Mouse (Mus musculus) spleen, embryonic (tissue): Measurements from ENCODE around the gene Slc41a3.

Source experiments
- CTCF ChIA-PET: fragments of 350-600 bp; sonication (Branson Sonifier 250); formaldehyde crosslinking; loops from one replicate; lab custom pipeline; 2022; lab: Charles Lee

The Slc41a3 gene

GRCm38 (mm10) chr6:90597592-90597991 is 6.9 kb upstream of the Slc41a3 start:
- CTCF ChIA-PET = interaction anchor here (0.6 kb wide), 1 partner anchor 25 kb away, joined by 12 read pairs; no protein-coding TSS in a partner anchor

- CTCF ChIA-PET = interaction anchor here (0.6 kb wide), 1 partner anchor 24 kb away, joined by 12 read pairs; no protein-coding TSS in a partner anchor
Measured at GRCm38 (mm10) chr6:90598197-90598596, 6.3 kb upstream of the Slc41a3 start.

- CTCF ChIA-PET = interaction anchor here (0.7 kb wide), 1 partner anchor 424 kb away, joined by 9 read pairs; no protein-coding TSS in a partner anchor
Measured at GRCm38 (mm10) chr6:90600351-90600750, 4.2 kb upstream of the Slc41a3 start.

- CTCF ChIA-PET = no interaction called here
Measured at GRCm38 (mm10) chr6:90601736-90602135, 2.8 kb upstream of the Slc41a3 start.

- CTCF ChIA-PET = no interaction called here
Measured at GRCm38 (mm10) chr6:90602304-90602703, 2.2 kb upstream of the Slc41a3 start.

DNA sequence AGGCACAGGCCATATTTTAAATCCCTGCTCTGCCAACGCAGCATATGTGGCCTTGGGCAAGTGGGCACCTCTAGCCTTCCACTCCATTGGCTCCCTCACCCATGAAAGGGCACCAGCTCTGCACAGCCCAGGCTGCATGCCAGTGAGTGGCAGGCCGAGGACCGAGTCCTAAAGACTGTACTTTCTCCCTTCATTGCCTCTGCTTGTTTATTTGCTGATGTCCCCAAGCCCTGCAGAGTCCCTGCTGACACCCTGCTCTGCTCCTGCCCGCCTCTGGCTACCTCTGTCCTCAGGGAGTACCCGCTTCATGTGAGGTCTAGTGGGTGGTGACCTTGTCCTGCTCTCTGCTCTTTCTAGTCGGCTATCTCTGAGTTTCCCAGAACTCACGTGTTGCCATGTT is 1.4 kb upstream of the Slc41a3 start:
- CTCF ChIA-PET = no interaction called here

- CTCF ChIA-PET = interaction anchor here (0.6 kb wide), 1 partner anchor 1357 kb away, joined by 14 read pairs; no protein-coding TSS in a partner anchor
Measured at GRCm38 (mm10) chr6:90604130-90604529, 395 bp upstream of the Slc41a3 start.

DNA sequence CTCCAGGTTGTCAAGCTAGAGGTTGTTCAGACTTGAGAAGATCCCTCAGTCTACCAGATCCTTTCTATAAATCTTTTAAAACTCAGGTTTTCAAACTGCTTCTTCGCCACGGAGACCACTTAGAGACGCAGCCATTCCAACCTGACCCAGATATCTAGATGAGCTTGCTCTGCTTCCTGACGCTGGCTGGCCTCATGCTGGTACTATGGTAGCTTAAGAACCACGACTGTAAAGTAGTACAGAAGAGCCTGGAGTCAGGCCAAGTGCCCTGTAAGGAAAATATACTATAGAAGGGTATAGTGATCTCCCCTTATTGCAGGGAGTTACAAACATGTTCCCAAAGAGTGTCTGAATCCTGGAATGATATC is 757 bp downstream of the Slc41a3 start:
- CTCF ChIA-PET = interaction anchor here (0.6 kb wide), 4 partner anchors 13 to 161 kb away, joined by 3 to 16 read pairs (median 3); no protein-coding TSS in a partner anchor

DNA sequence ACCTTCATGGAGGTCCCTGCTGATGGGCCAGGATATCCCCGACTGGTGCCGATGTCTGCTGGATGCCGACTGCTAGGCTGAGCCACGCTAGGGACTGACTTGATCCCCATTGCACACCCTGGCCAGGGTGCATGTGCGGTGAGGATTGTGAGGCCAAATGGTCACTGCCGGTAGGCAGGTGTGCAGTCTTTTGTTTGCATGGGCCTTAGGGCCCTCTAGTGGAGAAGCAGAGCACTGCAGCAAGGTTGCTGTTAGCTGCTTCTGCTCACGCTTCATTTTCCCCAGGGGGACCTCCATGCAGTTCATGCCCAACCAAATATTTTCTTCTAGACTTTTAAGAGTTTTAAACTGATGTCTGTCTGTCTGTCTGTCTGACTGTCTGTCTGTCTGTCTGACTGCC is 2.0 kb downstream of the Slc41a3 start:
- CTCF ChIA-PET = no interaction called here

DNA sequence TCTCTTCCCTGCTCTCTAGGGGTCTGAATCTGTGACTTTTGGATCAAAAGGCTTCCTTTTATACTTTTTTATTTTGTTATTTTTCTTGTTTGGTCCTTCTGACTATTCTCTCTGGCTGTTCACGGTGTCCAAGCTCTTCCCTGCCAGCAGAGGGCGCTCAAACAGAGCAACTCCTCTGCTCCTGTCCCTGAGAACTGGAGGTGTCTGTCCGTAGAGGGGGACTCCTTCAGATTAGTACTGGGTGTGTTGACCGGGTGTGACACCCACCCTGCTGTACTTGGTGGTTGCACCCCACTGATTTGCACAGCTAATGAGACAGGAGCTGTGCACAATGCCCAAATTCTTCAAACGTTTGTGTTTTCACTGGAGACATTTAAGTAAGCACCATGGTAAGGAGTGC is 2.7 kb downstream of the Slc41a3 start:
- CTCF ChIA-PET = no interaction called here

- CTCF ChIA-PET = interaction anchor here (0.6 to 0.7 kb wide), 2 partner anchors 129 to 586 kb away, joined by 4 to 6 read pairs; no protein-coding TSS in a partner anchor
Measured at GRCm38 (mm10) chr6:90608186-90608585, 3.7 kb downstream of the Slc41a3 start.

GRCm38 (mm10) chr6:90610248-90610647 is 5.7 kb downstream of the Slc41a3 start:
- CTCF ChIA-PET = no interaction called here

DNA sequence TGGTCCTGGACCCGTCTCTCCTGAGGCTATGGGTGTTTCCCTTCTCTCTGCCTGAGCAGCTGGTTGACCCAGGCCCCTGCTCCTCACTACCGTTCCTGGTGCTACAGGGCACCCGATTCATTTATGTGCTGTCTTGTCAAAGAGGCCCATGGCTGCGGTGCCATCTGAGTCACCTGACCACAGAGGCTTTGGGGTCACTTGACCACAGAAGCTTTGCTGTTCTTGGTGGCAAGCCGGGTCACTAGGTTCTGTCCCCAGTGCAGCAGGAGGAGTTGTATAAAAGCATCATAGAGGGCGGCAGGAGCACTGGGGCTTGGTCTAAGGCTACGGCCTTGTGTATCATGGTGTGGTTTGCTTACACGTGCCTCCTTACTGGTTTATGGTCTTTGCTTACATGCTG is 8.8 kb downstream of the Slc41a3 start:
- CTCF ChIA-PET = no interaction called here

DNA sequence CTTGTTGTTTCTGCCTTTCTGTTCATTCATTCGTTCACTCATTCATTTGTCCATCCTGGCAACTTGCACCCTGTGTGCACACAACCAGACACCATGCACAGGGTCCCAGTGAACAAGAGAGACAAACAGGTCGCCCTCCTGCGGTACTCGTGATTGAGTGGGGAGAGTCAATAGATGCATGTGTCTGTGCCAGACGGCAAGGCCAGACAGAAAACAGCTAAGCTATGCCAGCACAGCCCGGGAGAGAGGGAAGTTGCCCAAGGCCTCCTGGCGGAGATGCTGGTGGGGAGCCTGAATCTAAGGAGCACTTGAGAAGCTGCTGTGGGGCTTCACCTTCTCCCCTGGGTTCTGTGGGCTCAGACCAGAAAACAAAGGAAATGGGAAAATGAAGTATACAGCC is 10.8 kb downstream of the Slc41a3 start:
- CTCF ChIA-PET = no interaction called here

DNA sequence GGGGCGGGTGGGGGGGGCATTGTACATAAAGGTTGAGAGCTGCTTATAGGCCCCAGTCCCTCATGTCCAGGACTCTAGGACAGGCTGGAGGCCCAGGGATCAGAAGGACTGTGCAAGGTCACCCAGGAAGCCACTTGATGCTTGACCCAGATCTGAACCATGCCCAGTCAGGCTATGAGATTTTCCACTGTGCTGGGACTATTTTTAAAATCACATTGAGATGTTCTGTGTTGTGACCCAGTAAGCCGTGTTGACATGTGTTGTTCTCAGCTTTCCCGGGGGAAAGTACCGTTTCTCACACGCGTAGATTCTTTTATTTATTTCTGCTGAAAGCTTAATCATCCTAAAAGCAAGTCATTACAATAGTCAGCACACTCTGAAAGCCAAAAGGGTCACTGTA is 11.5 kb downstream of the Slc41a3 start:
- CTCF ChIA-PET = no interaction called here

DNA sequence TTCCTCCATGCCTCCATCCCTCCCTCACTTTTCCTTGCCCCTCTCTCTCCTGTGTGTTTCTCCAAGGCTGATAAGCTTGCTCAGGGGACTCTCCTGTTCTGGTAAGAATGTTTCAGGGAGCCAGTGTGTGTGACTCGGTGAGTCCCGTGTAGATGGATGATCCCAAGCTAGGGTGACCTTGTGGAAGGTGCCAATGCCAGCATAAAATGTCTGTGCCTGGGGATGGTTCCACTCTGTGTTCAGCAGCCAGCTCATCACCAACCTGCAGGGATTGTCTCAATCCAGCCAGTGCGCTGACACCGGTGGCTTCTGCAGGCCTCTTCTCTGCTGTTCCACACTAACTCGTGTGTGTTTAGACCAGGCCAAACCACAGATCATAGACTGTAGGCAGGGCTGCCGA is 12.0 kb downstream of the Slc41a3 start:
- CTCF ChIA-PET = no interaction called here

DNA sequence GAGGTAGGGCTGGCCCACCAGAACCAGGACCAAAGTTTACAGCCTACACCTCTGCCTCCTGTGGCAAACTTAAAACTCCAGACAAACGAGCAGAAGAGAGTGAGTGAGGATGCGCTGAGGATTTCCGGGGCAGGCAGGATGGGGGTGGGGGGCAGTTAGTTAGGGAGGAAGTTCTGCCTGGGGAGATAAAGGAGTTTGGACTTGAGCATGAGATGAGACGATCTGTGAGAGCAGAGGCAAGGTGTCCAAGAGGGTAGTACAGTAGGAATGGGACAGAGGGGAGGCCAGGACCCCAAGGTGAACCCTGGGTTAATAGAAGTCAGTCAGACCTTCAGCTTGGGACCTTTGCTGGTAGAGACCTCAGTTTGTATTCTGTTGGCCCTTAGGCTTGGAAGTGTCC is 13.7 kb downstream of the Slc41a3 start:
- CTCF ChIA-PET = interaction anchor here (0.7 kb wide), 1 partner anchor 13 kb away, joined by 3 read pairs; no protein-coding TSS in a partner anchor

GRCm38 (mm10) chr6:90618821-90619636 is 14.5 kb downstream of the Slc41a3 start:
- CTCF ChIA-PET = no interaction called here

- CTCF ChIA-PET = no interaction called here
Measured at GRCm38 (mm10) chr6:90619936-90620335, 15.4 kb downstream of the Slc41a3 start.

- CTCF ChIA-PET = no interaction called here
Measured at GRCm38 (mm10) chr6:90620791-90621583, 16.5 kb downstream of the Slc41a3 start.

GRCm38 (mm10) chr6:90621584-90621890 is 17.0 kb downstream of the Slc41a3 start:
- CTCF ChIA-PET = no interaction called here

- CTCF ChIA-PET = no interaction called here
Measured at GRCm38 (mm10) chr6:90622758-90623455, 18.4 kb downstream of the Slc41a3 start.
